Mouse (Mus musculus): ENCODE measurements around the gene Asf1b.

The Asf1b gene

GRCm38 (mm10) chr8:83955106-83955957 lies at the start of gene Asf1b, which contains the start of gene Gm10644:
Asf1b (plus strand) TSS chr8:83955507.
Gm10644 (minus strand) TSS chr8:83955205.
- peak; percentile 100 for DNase-seq (ENCODE audit: low read depth, low spot score)

DNA sequence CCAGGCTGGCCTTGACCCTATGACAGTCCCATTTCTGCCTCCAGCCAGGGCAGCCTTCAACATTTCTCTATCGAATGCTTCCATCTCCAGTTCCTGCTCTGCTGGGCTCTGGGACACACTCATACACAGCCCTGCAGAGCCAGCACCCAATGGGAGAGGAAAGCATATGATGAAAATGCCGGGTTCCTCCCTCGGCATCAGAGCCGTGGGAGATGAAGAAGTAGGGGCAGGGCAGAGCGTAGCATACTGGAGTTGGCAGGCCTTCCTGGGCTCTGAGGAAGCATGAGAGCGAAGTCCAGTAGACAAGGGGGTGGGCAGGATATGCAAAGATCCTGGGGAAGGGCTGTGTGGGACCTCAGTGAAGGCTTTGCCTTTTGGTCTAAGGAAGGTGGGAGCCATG lies 46.7 kb upstream of the Asf1b start:
- DNase-seq (ENCODE audit: low read depth, low spot score): no peak

DNA sequence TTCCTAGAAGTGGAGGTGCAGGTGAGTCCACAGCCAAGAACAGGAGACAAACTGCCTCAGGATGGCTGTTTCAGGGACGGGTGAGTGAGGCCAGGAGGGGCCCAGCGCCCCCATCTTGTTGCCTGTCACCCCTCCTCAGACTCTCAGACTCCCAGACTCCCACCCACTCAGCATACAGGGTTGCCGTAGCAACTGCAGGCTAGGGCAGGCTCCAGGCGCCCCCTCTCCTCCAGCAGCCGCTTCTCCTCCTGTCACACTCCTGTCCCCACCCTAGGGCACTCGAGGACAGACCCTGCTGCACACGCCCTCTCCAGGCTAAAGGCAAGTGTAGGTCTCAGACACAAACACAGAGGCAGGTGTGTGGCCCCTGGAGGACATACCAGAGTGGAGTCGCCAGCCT lies 46.0 kb upstream of the Asf1b start:
- no peak for DNase-seq (ENCODE audit: low read depth, low spot score)

DNA sequence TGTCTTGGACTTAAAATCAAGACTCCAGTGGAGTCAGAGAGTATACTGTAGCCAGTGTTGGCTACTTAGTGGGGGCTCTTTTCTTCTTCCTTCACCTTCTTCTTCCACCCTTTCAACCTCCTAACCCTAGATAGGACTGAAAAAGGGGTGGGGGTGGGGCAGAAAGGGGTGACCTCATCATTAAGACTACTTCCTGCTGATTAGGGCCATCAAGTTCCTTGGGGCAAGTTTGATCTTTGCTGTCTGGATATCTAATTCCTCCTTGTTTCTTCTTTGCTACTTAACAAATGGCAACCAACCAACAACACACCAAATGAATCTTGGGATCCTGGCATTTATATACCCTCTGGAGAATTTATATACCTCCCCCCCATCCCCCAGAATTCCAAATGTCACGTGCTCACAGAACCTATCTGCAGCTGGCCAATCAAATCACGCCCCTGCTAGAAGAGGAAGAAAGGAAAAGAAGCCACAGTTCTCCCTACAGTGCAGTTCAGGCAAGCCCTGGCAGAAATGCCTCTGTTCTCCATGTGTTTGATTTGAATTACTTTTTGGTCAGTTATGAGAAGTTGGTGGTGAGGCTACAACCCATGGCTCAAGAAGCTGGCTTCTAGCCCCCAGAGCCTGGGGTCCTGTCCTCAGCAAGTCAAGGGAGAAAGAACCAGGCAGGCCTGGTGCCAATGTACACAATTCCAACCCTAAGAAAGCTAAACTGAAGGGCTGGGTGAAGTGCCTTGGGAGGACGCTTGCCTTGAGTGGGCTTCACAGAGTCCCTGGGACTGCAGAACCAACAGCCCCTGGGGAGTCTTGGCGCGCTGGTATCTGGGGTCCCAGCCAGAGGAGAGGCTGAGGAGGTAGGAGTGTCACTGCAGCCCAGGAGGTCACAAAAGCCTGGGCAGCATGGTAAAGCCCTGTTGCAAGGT lies 43.2 kb upstream of the Asf1b start:
- no peak for DNase-seq (ENCODE audit: low read depth, low spot score)

GRCm38 (mm10) chr8:83914232-83914631 lies 41.1 kb upstream of the Asf1b start:
- no peak for DNase-seq (ENCODE audit: low read depth, low spot score)

DNA sequence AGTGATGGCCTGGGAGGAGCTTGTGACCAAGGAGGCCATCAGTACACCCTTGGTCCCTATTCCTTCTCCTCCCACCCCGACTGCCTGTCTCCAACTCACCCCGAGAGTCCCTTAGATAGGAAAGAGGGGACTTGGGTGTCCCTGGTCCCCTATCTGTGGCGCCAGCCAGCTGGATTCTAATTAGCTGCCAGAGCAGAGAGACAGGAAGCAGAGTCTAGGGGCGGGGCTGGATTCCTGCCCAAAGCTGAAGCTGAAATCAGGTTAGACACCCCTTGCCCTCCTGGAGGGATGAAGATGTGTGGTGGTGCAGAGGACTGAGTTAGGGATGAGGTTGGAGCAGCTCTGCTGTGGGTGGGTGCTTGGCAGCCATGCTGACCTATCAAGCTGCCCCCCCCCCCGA lies 40.4 kb upstream of the Asf1b start:
- DNase-seq (ENCODE audit: low read depth, low spot score): no peak

GRCm38 (mm10) chr8:83916015-83916414 lies 39.3 kb upstream of the Asf1b start:
- DNase-seq (ENCODE audit: low read depth, low spot score): no peak

DNA sequence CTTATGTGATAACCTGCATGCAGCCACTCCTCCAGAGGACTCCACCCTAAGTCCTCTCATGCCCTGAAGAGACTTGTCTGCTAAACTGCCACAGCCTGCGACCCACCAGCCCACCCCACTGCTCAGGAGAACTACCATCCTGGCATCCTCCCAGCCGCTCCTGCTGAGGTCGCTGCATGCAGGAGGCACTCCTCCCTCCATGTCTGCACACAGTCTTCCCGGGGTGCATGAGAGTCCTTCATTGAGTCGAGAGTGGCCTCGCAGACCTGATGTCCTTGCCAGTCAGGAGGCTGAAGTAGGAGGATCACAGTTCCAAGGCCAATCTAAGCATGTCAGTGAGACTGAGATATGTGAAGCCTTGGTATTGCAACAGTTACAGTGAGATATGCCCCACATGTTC lies 37.7 kb upstream of the Asf1b start:
- no peak for DNase-seq (ENCODE audit: low read depth, low spot score)

GRCm38 (mm10) chr8:83921558-83921957 lies 33.7 kb upstream of the Asf1b start:
- DNase-seq (ENCODE audit: low read depth, low spot score): peak; percentile 90

- DNase-seq (ENCODE audit: low read depth, low spot score): no peak
These were observed 32.6 kb upstream of the Asf1b start for GRCm38 (mm10) chr8:83922727-83923126.

DNA sequence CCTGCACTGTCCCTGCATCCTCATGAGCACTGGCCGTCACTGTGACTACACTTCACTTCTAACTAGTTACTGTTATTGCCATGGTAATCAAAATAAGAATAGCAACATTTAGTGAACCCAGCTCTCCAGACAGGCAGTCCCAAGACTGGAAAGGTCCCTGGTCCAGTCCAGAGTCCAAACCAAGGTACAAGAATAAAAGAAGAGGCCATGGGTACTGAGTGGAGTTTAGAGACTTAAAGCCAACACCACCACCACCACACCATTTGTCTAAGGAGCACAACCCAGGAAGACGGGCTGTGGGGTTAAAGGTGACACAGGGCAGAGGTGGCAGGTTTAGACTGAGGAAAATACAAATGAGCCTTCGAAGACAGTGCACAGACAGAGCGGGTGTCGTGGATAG lies 30.7 kb upstream of the Asf1b start:
- no peak for DNase-seq (ENCODE audit: low read depth, low spot score)

DNA sequence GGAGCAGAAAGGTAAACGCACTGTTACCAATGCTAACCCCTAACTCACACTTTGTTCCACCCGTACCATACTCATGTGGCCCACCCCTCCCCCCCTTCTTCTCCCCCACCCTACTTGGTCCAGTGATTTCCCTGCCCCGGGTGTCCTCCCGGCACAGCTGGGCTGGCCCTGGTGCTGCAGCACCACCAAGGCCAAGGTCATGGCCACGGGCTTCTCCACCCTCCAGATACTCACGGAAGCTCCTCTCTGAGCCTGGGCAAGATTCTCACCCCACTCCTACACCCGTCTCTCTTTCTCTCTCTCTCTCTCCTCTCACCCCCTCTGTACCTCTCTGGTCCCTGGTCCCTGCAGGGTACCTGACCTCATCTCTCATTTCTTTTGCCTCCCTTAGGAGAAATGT lies 29.0 kb upstream of the Asf1b start:
- no peak for DNase-seq (ENCODE audit: low read depth, low spot score)

DNA sequence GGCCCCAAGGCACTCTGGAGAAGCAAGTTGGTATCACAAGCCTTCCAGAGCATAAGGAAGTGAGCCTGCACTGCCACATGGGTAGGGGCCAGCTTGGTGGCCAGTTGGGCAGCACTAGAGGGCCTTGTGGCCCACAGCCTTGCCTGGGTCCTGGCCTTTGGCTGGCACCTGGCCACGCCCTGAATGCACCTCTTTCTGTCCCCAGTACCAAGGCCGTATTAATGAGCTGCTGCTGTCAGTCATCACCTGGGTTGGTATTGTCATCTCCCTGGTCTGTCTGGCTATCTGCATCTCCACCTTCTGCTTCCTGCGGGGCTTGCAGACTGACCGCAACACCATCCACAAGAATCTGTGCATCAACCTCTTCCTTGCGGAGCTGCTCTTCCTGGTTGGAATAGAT lies 21.1 kb upstream of the Asf1b start:
- DNase-seq (ENCODE audit: low read depth, low spot score): no peak

GRCm38 (mm10) chr8:83934994-83935393 lies 20.3 kb upstream of the Asf1b start:
- no peak for DNase-seq (ENCODE audit: low read depth, low spot score)

- DNase-seq (ENCODE audit: low read depth, low spot score): no peak
These were observed 19.9 kb upstream of the Asf1b start for GRCm38 (mm10) chr8:83935435-83935834.

DNA sequence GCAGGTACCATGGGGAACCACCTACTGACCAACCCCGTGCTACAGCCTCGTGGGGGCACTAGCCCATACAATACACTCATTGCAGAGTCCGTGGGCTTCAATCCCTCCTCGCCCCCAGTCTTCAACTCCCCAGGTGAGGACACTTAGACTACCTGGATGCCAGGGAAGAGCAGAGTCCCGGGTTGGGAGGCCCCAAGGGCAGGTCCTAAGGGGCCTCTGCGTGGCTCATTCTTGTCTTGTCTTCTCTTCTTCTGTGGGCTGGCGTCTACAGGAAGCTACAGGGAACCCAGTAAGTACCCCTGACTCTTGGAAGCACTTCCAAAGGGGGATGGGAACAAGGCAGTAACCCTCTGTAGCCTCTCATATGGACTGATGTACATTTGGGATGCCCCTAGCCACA lies 17.7 kb upstream of the Asf1b start:
- DNase-seq (ENCODE audit: low read depth, low spot score): no peak

DNA sequence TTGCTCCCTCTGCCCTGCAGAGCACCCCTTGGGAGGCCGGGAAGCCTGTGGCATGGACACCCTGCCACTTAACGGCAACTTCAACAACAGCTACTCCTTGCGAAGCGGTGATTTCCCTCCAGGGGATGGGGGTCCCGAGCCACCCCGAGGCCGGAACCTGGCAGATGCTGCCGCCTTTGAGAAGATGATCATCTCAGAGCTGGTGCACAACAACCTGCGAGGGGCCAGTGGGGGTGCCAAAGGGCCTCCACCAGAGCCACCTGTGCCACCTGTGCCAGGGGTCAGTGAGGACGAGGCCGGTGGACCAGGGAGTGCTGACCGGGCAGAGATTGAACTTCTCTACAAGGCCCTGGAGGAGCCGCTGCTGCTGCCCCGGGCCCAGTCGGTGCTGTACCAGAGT lies 17.0 kb upstream of the Asf1b start:
- DNase-seq (ENCODE audit: low read depth, low spot score): no peak

DNA sequence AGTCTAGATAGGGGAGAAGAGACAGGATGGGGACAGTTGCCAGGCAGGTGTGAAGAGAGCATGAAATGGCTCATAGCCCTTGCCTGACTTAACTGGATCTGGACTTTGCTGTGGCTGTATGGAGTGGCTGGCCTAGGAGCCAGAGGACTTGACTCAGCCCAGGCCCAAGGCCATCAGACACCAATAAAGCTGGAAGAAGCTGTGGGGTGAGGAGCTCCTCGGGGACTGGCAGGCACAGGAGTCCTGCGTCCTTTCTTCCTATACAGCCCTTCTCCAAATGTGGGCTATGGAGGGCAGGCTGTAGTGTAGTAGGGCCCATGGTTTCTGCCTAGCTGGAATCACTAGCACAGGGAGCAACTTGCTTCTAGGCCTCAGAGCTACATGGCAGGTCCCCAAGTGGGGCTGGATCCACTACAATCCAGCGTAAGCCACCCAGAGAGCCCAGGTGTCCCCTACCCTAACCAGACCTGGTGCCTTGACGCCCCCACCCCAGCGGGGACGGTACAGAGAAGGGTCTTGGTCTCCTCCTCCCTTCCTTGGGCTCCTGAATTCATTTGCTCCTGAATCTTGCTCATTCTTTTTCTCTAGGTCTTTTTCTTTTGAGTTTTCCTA lies 14.1 kb upstream of the Asf1b start:
- DNase-seq (ENCODE audit: low read depth, low spot score): no peak

GRCm38 (mm10) chr8:83942446-83942845 lies 12.9 kb upstream of the Asf1b start:
- DNase-seq (ENCODE audit: low read depth, low spot score): no peak

GRCm38 (mm10) chr8:83945540-83945939 lies 9.8 kb upstream of the Asf1b start:
- DNase-seq (ENCODE audit: low read depth, low spot score): no peak

GRCm38 (mm10) chr8:83954749-83955105 lies 580 bp upstream of the Asf1b start:
- DNase-seq (ENCODE audit: low read depth, low spot score): no peak

DNA sequence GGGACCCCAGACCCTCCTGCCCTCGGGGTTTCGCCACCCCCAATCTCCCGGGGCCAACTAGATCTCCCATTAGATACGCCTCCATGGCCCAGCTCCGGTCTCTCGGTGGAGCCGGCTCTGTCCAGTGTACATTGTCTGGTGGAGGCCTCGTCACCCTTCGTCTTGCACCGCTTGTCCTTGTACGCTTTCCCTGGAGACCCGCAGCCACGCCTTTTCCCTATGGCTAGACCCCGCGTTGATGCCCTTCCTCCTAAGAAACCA lies 581 bp downstream of the Asf1b start:
- no peak for DNase-seq (ENCODE audit: low read depth, low spot score)

DNA sequence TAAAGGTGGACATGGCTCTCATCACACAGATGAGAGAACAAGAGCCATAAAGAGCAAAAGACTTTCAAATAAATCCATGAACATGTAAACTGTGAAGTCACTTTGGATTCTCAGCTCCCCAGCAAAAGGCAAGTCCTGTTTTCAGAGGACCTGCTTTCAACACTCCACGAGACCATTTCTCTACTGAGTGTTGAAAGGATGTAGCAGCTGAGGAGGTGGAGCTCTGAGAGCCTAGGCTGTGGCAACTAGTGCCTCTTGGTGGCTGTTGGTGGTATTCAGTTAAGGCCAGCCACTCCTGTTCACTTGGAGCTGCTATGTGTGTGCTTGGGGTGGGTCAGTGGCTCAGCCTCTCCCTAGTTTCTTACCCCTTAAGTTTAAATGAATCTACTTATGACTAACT lies 1.5 kb downstream of the Asf1b start:
- DNase-seq (ENCODE audit: low read depth, low spot score): peak; percentile 12
